Mouse (Mus musculus) CH12.LX (cell line): ENCODE results near the gene Gm20388. TPM values are rescaled to one million over a fixed set of nuclear protein-coding genes. Genes with fewer than 3 reads are reported as not detected.

Experiments used
- DNase-seq: peaks from one replicate; pipeline ENCODE4 v3.0.0-alpha.2; 2013; ENCODE audit errors: extremely low read depth
- H3K27ac ChIP-seq: 2 replicates; pipeline ENCODE4 v1.5.1; 2012; ENCODE audit warnings: low read depth, mild to moderate bottlenecking, control low read depth, moderate library complexity; ENCODE audit not compliant: insufficient read depth
- H3K27me3 ChIP-seq: replicated peaks from 2 replicates; pipeline ENCODE3; 2012; ENCODE audit warnings: inconsistent platforms
- H3K36me3 ChIP-seq, 2 experiments: replicated peaks in 1 of 2; 2 replicates each; pipeline versions ENCODE3 to v1.6.1; 2012; ENCODE audit warnings: inconsistent platforms in 1 of 2, low read length in 1 of 2, mild to moderate bottlenecking in 1 of 2, mixed read lengths in 1 of 2, moderate library complexity in 1 of 2; ENCODE audit not compliant: control insufficient read depth in 1 of 2, insufficient read depth in 1 of 2
- H3K4me1 ChIP-seq, 2 experiments: 2 replicates each; pipeline ENCODE4 v1.6.1; 2012; ENCODE audit warnings: inconsistent platforms in 1 of 2, moderate library complexity in 1 of 2; ENCODE audit not compliant: insufficient read depth in 2 of 2, control insufficient read depth in 1 of 2
- H3K4me2 ChIP-seq: 2 replicates; pipeline ENCODE4 v1.6.1; 2012; ENCODE audit warnings: low read depth, mild to moderate bottlenecking, control low read depth; ENCODE audit not compliant: poor library complexity, insufficient read depth, severe bottlenecking
- H3K4me3 ChIP-seq, 3 experiments: fragments of 150-350 bp in 1 of 3; sonication (generic) in 1 of 3; replicated peaks in 1 of 3; 2 replicates each; pipeline versions ENCODE3 to v1.5.1; 2011 to 2012; ENCODE audit warnings: low read depth in 2 of 3, low read length in 2 of 3, mild to moderate bottlenecking in 2 of 3, moderate library complexity in 2 of 3, control low read depth in 1 of 3, improper control_type of control experiment in 1 of 3, inconsistent platforms in 1 of 3, mixed read lengths in 1 of 3; ENCODE audit not compliant: poor library complexity in 1 of 3
- H3K79me2 ChIP-seq: replicated peaks from 2 replicates; pipeline ENCODE4 v1.6.1; 2012; ENCODE audit warnings: mild to moderate bottlenecking, moderate library complexity; ENCODE audit not compliant: control insufficient read depth, poor library complexity, insufficient read depth, severe bottlenecking; ENCODE audit errors: extremely low read depth
- H3K9ac ChIP-seq: 2 replicates; pipeline ENCODE4 v1.6.1; 2012; ENCODE audit warnings: low read depth, mild to moderate bottlenecking, control low read depth, moderate library complexity; ENCODE audit not compliant: insufficient read depth
- H3K9me3 ChIP-seq: replicated peaks from 2 replicates; pipeline ENCODE3; 2012; ENCODE audit warnings: low read length, inconsistent platforms, mixed read lengths
- BHLHE40 ChIP-seq: IDR thresholded peaks from 2 replicates; pipeline ENCODE4 v1.6.1; 2011; ENCODE audit warnings: mild to moderate bottlenecking, low read depth, low read length, improper control_type of control experiment
- CHD1 ChIP-seq: IDR thresholded peaks from 2 replicates; pipeline ENCODE4 v1.6.1; 2012; ENCODE audit warnings: low read depth, low read length, improper control_type of control experiment, inconsistent platforms
- CHD2 ChIP-seq: IDR thresholded peaks from 2 replicates; pipeline ENCODE4 v1.6.1; 2011; ENCODE audit warnings: low read length, improper control_type of control experiment
- CTCF ChIP-seq, 2 experiments: IDR thresholded peaks in 1 of 2; conservative IDR thresholded peaks in 1 of 2; 2 replicates each; pipeline ENCODE4 v1.5.1; 2011 to 2012; ENCODE audit warnings: low read depth in 2 of 2, low read length in 2 of 2, improper control_type of control experiment in 1 of 2, inconsistent platforms in 1 of 2, mild to moderate bottlenecking in 1 of 2, moderate library complexity in 1 of 2
- E2F4 ChIP-seq: IDR thresholded peaks from 2 replicates; pipeline ENCODE4 v1.6.1; 2011; ENCODE audit warnings: low read depth, low read length, improper control_type of control experiment; ENCODE audit not compliant: insufficient replicate concordance
- ELF1 ChIP-seq: IDR thresholded peaks from 2 replicates; pipeline ENCODE4 v1.6.1; 2014; ENCODE audit warnings: low read depth, mild to moderate bottlenecking, inconsistent platforms, low read length, improper control_type of control experiment
- EP300 ChIP-seq: IDR thresholded peaks from 2 replicates; pipeline ENCODE4 v1.6.1; 2011; ENCODE audit warnings: low read length, improper control_type of control experiment
- ETS1 ChIP-seq: conservative IDR thresholded peaks from 2 replicates; pipeline ENCODE4 v1.6.1; 2012; ENCODE audit warnings: low read depth, mild to moderate bottlenecking, inconsistent platforms, low read length, improper control_type of control experiment, moderate library complexity
- GABPA ChIP-seq: IDR thresholded peaks from 2 replicates; pipeline ENCODE4 v1.6.1; 2012; ENCODE audit warnings: low read depth, low read length, improper control_type of control experiment, inconsistent platforms; ENCODE audit not compliant: insufficient replicate concordance
- IRF4 ChIP-seq: IDR thresholded peaks from 2 replicates; pipeline ENCODE4 v1.6.1; 2014; ENCODE audit warnings: low read depth, mild to moderate bottlenecking, inconsistent platforms, low read length, improper control_type of control experiment
- JUN ChIP-seq: IDR thresholded peaks from 2 replicates; pipeline ENCODE4 v1.6.1; 2011; ENCODE audit warnings: low read depth, mild to moderate bottlenecking, low read length, improper control_type of control experiment, moderate library complexity; ENCODE audit not compliant: insufficient read depth
- JUND ChIP-seq: conservative IDR thresholded peaks from 2 replicates; pipeline ENCODE4 v1.6.1; 2011; ENCODE audit warnings: low read depth, low read length, improper control_type of control experiment
- MAX ChIP-seq: IDR thresholded peaks from 2 replicates; pipeline ENCODE4 v1.6.1; 2011; ENCODE audit warnings: low read length, improper control_type of control experiment
- MXI1 ChIP-seq: IDR thresholded peaks from 2 replicates; pipeline ENCODE4 v1.6.1; 2011; ENCODE audit warnings: mild to moderate bottlenecking, low read depth, low read length, improper control_type of control experiment
- MYC ChIP-seq: IDR thresholded peaks from 2 replicates; pipeline ENCODE4 v1.6.1; 2011; ENCODE audit warnings: low read depth, mild to moderate bottlenecking, improper control_type of control experiment, low read length
- POLR2AphosphoS2 ChIP-seq: IDR thresholded peaks from 2 replicates; pipeline ENCODE4 v1.6.1; 2011; ENCODE audit warnings: low read depth, low read length, improper control_type of control experiment
- RAD21 ChIP-seq: IDR thresholded peaks from 2 replicates; pipeline ENCODE4 v1.6.1; 2011; ENCODE audit warnings: low read depth, mild to moderate bottlenecking, low read length, improper control_type of control experiment, moderate library complexity
- RCOR1 ChIP-seq: conservative IDR thresholded peaks from 2 replicates; pipeline ENCODE4 v1.6.1; 2012; ENCODE audit warnings: low read depth, mild to moderate bottlenecking, inconsistent platforms, low read length, improper control_type of control experiment
- SIN3A ChIP-seq: IDR thresholded peaks from 2 replicates; pipeline ENCODE4 v1.6.1; 2012; ENCODE audit warnings: low read length, improper control_type of control experiment, inconsistent platforms
- SMC3 ChIP-seq: IDR thresholded peaks from 2 replicates; pipeline ENCODE4 v1.6.1; 2011; ENCODE audit warnings: low read depth, low read length, improper control_type of control experiment
- TBP ChIP-seq: conservative IDR thresholded peaks from 2 replicates; pipeline ENCODE4 v1.6.1; 2011; ENCODE audit warnings: low read depth, low read length, improper control_type of control experiment
- TCF12 ChIP-seq: IDR thresholded peaks from 2 replicates; pipeline ENCODE4 v1.6.1; 2014; ENCODE audit warnings: low read depth, mild to moderate bottlenecking, inconsistent platforms, low read length, improper control_type of control experiment
- UBTF ChIP-seq: IDR thresholded peaks from 2 replicates; pipeline ENCODE4 v1.6.1; 2012; ENCODE audit warnings: low read depth, mild to moderate bottlenecking, inconsistent platforms, low read length, improper control_type of control experiment, moderate library complexity
- ZKSCAN1 ChIP-seq: IDR thresholded peaks from 2 replicates; pipeline ENCODE4 v1.6.1; 2012; ENCODE audit warnings: low read depth, inconsistent platforms, low read length, improper control_type of control experiment, borderline replicate concordance
- ZNF384 ChIP-seq: IDR thresholded peaks from 2 replicates; pipeline ENCODE4 v1.6.1; 2012; ENCODE audit warnings: low read depth, low read length, improper control_type of control experiment, inconsistent platforms
- dilution Hi-C: fragments of 300-500 bp; cut with MboI; formaldehyde crosslinking; loops from 2 replicates; pipeline ENCODE4 v1.14.3; 2020; ENCODE audit warnings: low sequenced_read_pairs; ENCODE audit not compliant: extremely low pct_unique_long_range_greater_than_20kb, extremely low pct_ligation_motif_present
- in situ Hi-C: fragments of 300-500 bp; cut with MboI; formaldehyde crosslinking; loops from 3 replicates; pipeline ENCODE4 v1.14.3; 2019; ENCODE audit warnings: low sequenced_read_pairs, low pct_ligation_motif_present, low pct_unique_long_range_greater_than_20kb, mixed read lengths
- polyA plus RNA-seq: library from polyadenylated mRNA; unstranded; fragments of >175 nt; gene quantifications from 2 replicates; pipeline ENCODE4 v1.2.1, GENCODE M21; 2012; ENCODE audit warnings: low read depth; ENCODE audit not compliant: insufficient read length
- total RNA-seq, 2 experiments: library from RNA; depleted of rRNA; stranded (reverse); fragments of 300-350 nt in 1 of 2; fragments of >200 nt in 1 of 2; gene quantifications; 2 replicates each; pipeline ENCODE4 v1.2.3; 2012 to 2014

Gene Gm20388
- total and polyA plus RNA-seq, 3 experiments, result 14.8 to 26.3 (median 22.2) TPM

GRCm38 (mm10) chr8:122610209-122610608 is 2699.6 kb downstream of the Gm20388 start:
- in situ Hi-C loops (no loop called here), dilution Hi-C loops (no loop called here)
- Histone ChIP-seq H3K79me2 (no peaks in the 10 kb centered on the region), H3K4me1 (peaks cover 11 to 58% of the 10 kb centered on the region in 2 experiments), H3K4me2 (peak overlapping the region; percentile 92), H3K9ac (peak overlapping the region; percentile 67), H3K27ac (peak overlapping the region; percentile 41; the same call in 1 of the 2 replicates), H3K4me3 (peak overlapping the region in 2 of 3 experiments; percentile 47 to 52), H3K36me3 (peaks cover 5 to 24% of the 10 kb centered on the region in 2 experiments), H3K9me3 (no peaks in the 10 kb centered on the region), H3K27me3 (no peaks in the 10 kb centered on the region)
- DNase-seq, result no peak
- TF ChIP-seq CTCF (conservative IDR thresholded peaks at IDR 0.05 in 1 of 2, IDR thresholded peaks at IDR 0.05 in 1 of 2; ENCODE audit: low read depth in 2 of 2, low read length in 2 of 2), result peak in 1 of 2 experiments; percentile 57; a peak in 2 of 4 replicates
- TF ChIP-seq MXI1, result 0 out of 2 replicates have a peak, but pooled peaks have one; percentile 25
- 0 out of 2 replicates have a peak, but pooled peaks have one; percentile 16 for TF ChIP-seq JUND
- TF ChIP-seq MYC, result 0 out of 2 replicates have a peak, but pooled peaks have one; percentile 41
- no peak for TF ChIP-seq UBTF
- peak; percentile 7; the same call in 1 of the 2 replicates for TF ChIP-seq SMC3
- peak; percentile 16 for TF ChIP-seq RAD21
- TF ChIP-seq IRF4, result 0 out of 2 replicates have a peak, but pooled peaks have one; percentile 35
- TF ChIP-seq ZNF384, result no peak
- no peak for TF ChIP-seq CHD1

- Histone ChIP-seq H3K27me3 (no peaks in the 10 kb centered on the region), H3K79me2 (no peaks in the 10 kb centered on the region), H3K9ac (peak overlapping the region; percentile 72), H3K36me3 (peaks cover 5 to 29% of the 10 kb centered on the region in 2 experiments), H3K9me3 (no peaks in the 10 kb centered on the region), H3K4me3 (peak overlapping the region; percentile 56 to 94 (median 78)), H3K27ac (peak overlapping the region; percentile 97), H3K4me1 (peaks cover 11 to 54% of the 10 kb centered on the region in 2 experiments), H3K4me2 (peak overlapping the region; percentile 92)
- TF ChIP-seq EP300 (peak; percentile 60), UBTF (no peak), GABPA (no peak), TBP (no peak; the same call in 1 of the 2 replicates), RCOR1 (0 out of 2 replicates have a peak, but pooled peaks have one; percentile 13), CTCF (conservative IDR thresholded peaks at IDR 0.05 in 1 of 2, IDR thresholded peaks at IDR 0.05 in 1 of 2; ENCODE audit: low read depth in 2 of 2, low read length in 2 of 2) (no peak), ETS1 (peak; percentile 88), JUND (0 out of 2 replicates have a peak, but pooled peaks have one; percentile 5), BHLHE40 (peak; percentile 93), TCF12 (peak; percentile 67), MAX (peak; percentile 11; the same call in 1 of the 2 replicates), CHD2 (peak; percentile 42), SIN3A (peak; percentile 88), JUN (no peak), ELF1 (peak; percentile 79), RAD21 (no peak), POLR2AphosphoS2 (no peak), MXI1 (peak; percentile 3; the same call in 1 of the 2 replicates), ZKSCAN1 (no peak), E2F4 (no peak), SMC3 (no peak)
- in situ Hi-C loops (no loop called here), dilution Hi-C loops (no loop called here)
- DNase-seq, result peak; percentile 84
Measured at GRCm38 (mm10) chr8:122610612-122611277, 2700.1 kb downstream of the Gm20388 start.
